Mouse (Mus musculus) cerebellum, adult 18-20 months (tissue): ENCODE data around the gene Usp32.

Experiments
- DNase-seq, 2 experiments: peaks; one replicate each; pipeline ENCODE4 v3.0.0; 2021

Gene Usp32

DNA sequence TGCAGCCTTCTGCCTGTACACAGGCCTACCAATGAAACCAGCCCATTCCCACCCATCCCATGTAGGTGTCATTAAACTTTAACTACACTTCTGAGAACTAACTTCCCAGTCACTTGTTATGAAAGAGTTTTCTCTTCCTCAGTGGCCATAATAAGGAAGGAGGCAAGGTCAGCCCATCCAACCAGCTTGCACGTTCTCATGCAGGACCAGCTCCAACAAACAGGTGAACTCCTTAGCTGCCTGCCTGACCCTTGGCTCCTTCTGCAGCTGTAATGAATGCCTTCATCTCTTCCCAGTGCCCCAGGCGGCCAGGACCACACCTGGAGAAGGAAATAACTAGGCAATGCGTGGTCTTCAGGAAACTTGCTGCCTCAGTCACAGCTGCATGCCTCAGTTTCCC is 194.1 kb downstream of the Usp32 start:
- no peak for DNase-seq

DNA sequence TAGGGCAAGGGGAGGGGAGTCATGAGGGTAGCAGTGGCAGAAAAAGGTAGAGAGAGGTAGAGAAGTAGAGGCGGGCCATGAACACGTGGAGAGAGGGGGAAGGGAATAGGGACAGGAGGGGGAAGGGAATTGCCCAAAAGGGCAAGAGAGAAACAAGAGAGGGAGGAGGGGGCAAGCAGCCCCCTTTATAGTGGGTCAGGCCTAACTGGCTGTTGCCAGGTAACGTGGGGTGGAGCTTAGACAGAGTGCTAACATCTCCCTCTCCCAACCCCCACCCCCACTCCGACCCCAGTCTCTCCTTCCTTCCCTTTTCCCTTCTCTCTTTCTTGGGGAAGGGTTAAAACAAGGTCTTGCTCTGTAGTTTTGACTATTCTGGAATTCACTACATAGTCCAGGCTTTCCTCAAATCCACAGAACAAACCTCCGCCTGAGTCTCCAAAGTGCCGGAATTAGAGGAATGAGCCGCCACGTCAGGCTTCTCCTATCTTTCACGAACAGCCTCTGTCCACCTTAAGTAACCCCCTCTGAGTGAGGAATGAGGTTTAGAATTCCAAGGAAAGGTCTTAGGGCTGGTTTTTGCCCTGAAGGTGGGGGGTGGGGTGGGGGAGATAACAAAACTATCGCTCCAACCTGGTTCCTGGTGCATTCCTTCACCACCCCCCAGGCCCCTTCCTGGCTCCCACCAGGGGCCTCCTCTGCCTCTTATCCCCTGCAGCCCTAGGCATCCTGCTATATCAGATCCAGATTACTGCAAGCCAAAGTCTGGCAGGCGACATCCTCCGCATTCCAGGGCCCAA is 195.1 kb downstream of the Usp32 start:
- DNase-seq: no peak

DNA sequence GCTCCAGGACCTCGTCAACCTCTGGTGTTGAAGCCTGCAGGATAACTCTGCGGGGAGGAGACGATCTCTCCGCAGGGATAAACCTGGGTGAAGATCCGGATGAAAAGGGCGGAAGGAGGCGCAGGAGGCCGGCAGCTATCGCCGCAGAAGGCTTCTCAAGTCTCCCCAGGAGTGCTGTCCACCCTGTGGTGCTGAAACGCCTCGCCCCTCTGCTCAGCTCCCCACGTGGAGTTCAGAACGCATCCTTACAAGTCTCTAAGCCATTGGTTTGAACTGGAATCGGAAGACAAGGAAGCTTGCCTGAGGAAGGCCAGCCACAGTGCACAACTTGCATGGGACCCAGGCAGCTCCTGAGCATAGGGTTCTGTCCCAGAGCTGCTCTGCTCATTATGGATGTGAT is 196.0 kb downstream of the Usp32 start:
- DNase-seq: peak in 1 of 2 experiments; percentile 12

DNA sequence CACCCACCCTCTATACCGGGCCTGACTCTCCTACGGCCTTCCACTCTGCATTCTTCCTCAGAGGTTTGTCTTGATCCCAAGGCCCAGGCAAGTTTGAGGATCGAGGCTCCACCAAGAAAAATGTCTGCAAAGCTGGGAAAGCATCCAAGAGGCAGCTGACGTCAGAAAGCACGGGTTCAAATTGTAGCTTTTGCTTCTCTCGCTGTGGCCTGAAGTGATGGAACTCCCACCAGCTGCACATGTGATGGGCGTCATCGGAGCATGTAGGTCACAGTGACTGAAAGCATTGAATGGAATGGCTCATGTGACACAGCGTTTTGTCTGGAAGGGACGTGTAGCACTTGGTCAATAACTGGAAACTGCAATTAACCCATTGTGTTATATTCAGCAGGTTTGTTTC is 199.8 kb downstream of the Usp32 start:
- DNase-seq: no peak

DNA sequence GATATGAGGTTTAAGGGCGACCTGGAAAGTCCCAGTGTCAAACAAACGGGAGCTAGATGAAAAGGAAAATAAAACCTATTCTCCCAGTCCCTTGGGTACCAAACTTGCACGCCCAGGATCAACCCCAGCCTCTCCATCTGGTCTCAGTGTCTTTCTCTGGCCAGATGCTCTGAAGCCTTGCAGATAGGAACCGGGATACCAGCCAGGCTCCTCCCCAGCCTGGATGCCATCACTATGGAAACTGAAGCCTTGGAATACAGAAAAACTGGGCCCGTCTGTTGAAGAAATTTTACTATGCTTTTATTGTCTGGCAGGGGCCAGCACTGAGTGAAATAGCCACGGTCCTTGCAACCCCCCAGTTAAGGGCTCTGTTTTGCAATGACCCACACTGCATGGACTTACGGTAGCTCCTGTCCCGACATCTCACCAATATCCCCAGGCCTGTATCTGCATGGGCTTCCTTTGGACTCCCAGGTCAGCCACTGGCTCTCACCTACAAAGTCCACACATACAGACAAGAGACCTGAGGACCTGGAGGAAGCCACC is 200.4 kb downstream of the Usp32 start:
- DNase-seq: no peak
